ENCODE assay signal across 22 mouse cellular contexts in the genomic region with DNA sequence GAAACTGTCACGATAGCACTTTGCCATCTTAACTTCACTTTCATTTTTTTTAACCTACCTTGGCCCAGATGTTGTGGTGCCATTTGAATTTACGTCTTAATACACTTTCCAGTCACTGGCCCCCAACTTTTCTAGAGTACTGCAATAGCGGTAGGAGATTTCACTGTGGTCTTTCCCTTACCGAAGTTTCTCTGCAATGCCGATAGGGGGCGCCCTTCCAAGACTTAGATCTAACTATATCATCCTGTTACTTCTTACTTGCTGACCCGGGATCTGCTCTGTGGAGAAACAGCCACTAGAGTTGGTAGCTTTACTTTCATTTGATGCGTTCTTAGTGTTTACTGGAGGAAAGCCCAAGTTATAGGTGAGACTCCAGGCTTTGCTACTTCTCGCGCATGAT.
DNase-seq lines count a peak whose midpoint lies in the region; ATAC-seq and TF ChIP-seq lines count a peak whose summit lies in the region.
"Had no signal": no experiment of that assay in that cellular context is flagged by ENCODE, and none has a peak within 500 bp of the region (broad histone marks: within the 10 kb centered on the region; RNA-seq: fewer than 3 reads in every experiment).

No protein-coding gene starts in this region.

- H3K27ac ChIP-seq in intestine, postnatal 0 days (ENCODE audit: low read depth, low read length): no peak overlapping the region
- no peak overlapping the region for H3K27ac ChIP-seq in intestine, embryonic 15.5 days
- H3K27ac ChIP-seq in stomach, postnatal 0 days (replicated peaks): no peak overlapping the region
- H3K27ac ChIP-seq: embryonic facial prominence, embryonic 13.5 days; heart, embryonic 13.5 days; hindbrain, embryonic 14.5 days; kidney, postnatal 0 days; liver, embryonic 12.5 days; midbrain, embryonic 10.5 days; stomach, embryonic 15.5 days had no signal

- no peaks in the 10 kb centered on the region for H3K27me3 ChIP-seq in intestine, postnatal 0 days (replicated peaks; ENCODE audit: control insufficient read depth, insufficient read depth, low read length)
- H3K27me3 ChIP-seq in intestine, embryonic 15.5 days (replicated peaks): no peaks in the 10 kb centered on the region
- no peaks in the 10 kb centered on the region for H3K27me3 ChIP-seq in stomach, postnatal 0 days (ENCODE audit: control insufficient read depth, insufficient read depth, low read length)
- H3K27me3 ChIP-seq: embryonic facial prominence, embryonic 13.5 days; heart, embryonic 13.5 days; liver, embryonic 12.5 days; stomach, embryonic 15.5 days had no signal

- H3K9me3 ChIP-seq in intestine, postnatal 0 days (ENCODE audit: control insufficient read depth): no peaks in the 10 kb centered on the region
- H3K9me3 ChIP-seq in intestine, embryonic 15.5 days: no peaks in the 10 kb centered on the region
- H3K9me3 ChIP-seq in stomach, postnatal 0 days (ENCODE audit: control insufficient read depth, low read length): no peaks in the 10 kb centered on the region
- H3K9me3 ChIP-seq: embryonic facial prominence, embryonic 13.5 days; heart, embryonic 13.5 days; midbrain, embryonic 10.5 days; stomach, embryonic 15.5 days had no signal

- 83% methylated on average over 10 of the region's 10 CpGs for WGBS in intestine, postnatal 0 days
- 82% methylated on average over 10 of the region's 10 CpGs for WGBS in intestine, embryonic 15.5 days
- WGBS in stomach, postnatal 0 days: 78% methylated on average over 10 of the region's 10 CpGs

- TF ChIP-seq CTCF in intestine, postnatal 0 days (IDR thresholded peaks at IDR 0.05; ENCODE audit: low read depth): 0 out of 2 replicates have a peak, but pooled peaks have one; percentile 14
- 0 out of 2 replicates have a peak, but pooled peaks have one; percentile 13 for TF ChIP-seq CTCF in stomach, postnatal 0 days (IDR thresholded peaks at IDR 0.05; ENCODE audit: low read depth)

- H3K36me3 ChIP-seq in intestine, postnatal 0 days (ENCODE audit: control insufficient read depth, insufficient read depth): no peaks in the 10 kb centered on the region
- H3K36me3 ChIP-seq in intestine, embryonic 15.5 days: no peaks in the 10 kb centered on the region
- H3K36me3 ChIP-seq in stomach, postnatal 0 days (ENCODE audit: control insufficient read depth, insufficient read depth, low read length): no peaks in the 10 kb centered on the region
- H3K36me3 ChIP-seq: embryonic facial prominence, embryonic 13.5 days; heart, embryonic 13.5 days; midbrain, embryonic 10.5 days; stomach, embryonic 15.5 days had no signal

- H3K4me2 ChIP-seq in intestine, postnatal 0 days (replicated peaks; ENCODE audit: low read depth): no peak overlapping the region
- no peak overlapping the region for H3K4me2 ChIP-seq in intestine, embryonic 15.5 days (replicated peaks)
- no peak overlapping the region for H3K4me2 ChIP-seq in stomach, postnatal 0 days (replicated peaks; ENCODE audit: low read depth)
- H3K4me2 ChIP-seq: embryonic facial prominence, embryonic 13.5 days; heart, embryonic 13.5 days; hindbrain, embryonic 14.5 days; liver, embryonic 12.5 days; lung, embryonic 14.5 days; stomach, embryonic 15.5 days had no signal

- H3K9ac ChIP-seq in intestine, postnatal 0 days (ENCODE audit: low read depth, low read length): no peak overlapping the region
- H3K9ac ChIP-seq in intestine, embryonic 15.5 days: no peak overlapping the region
- H3K9ac ChIP-seq in stomach, postnatal 0 days (ENCODE audit: low read length): no peak overlapping the region
- H3K9ac ChIP-seq: embryonic facial prominence, embryonic 13.5 days; forebrain, postnatal 0 days; heart, embryonic 13.5 days; hindbrain, embryonic 14.5 days; liver, embryonic 12.5 days; lung, embryonic 14.5 days; stomach, embryonic 15.5 days had no signal

- ATAC-seq in intestine, postnatal 0 days: no peak
- no peak for ATAC-seq in intestine, embryonic 15.5 days
- no peak for ATAC-seq in stomach, postnatal 0 days (ENCODE audit: low FRiP score, low TSS enrichment)
- ATAC-seq: forebrain, postnatal 0 days; liver, embryonic 12.5 days had no signal

- DNase-seq in B cell, adult 2 months: peak; percentile 23 to 26
- peak; percentile 40 for DNase-seq in ES-CJ7 (ENCODE audit: low read depth, low spot score)
- no peak for DNase-seq in stomach, postnatal 0 days (ENCODE audit: low spot score)
- DNase-seq in left cerebral cortex, adult 11 months (ENCODE audit: low spot score): no peak
- DNase-seq in adipocyte (ENCODE audit: low spot score): no peak
- DNase-seq: adrenal gland, postnatal 25 days; cerebellum, adult 11 months; forebrain, postnatal 0 days; kidney, adult 11 months; lung, embryonic 14.5 days; lung, postnatal 4 days; right cerebral cortex, postnatal 25 days; thymus, postnatal 36 days had no signal

- H3K4me1 ChIP-seq in intestine, postnatal 0 days (replicated peaks; ENCODE audit: control insufficient read depth, insufficient read depth, low read length): no peaks in the 10 kb centered on the region
- no peaks in the 10 kb centered on the region for H3K4me1 ChIP-seq in intestine, embryonic 15.5 days (replicated peaks)
- H3K4me1 ChIP-seq in stomach, postnatal 0 days (replicated peaks; ENCODE audit: control insufficient read depth, insufficient read depth): no peaks in the 10 kb centered on the region
- H3K4me1 ChIP-seq: embryonic facial prominence, embryonic 13.5 days; heart, embryonic 13.5 days; liver, embryonic 12.5 days; midbrain, embryonic 10.5 days; stomach, embryonic 15.5 days had no signal

- no peak for TF ChIP-seq EP300 in stomach, postnatal 0 days (optimal IDR thresholded peaks at IDR 0.05)

- H3K4me3 ChIP-seq in intestine, postnatal 0 days (ENCODE audit: low read depth, low read length): no peak overlapping the region
- H3K4me3 ChIP-seq in intestine, embryonic 15.5 days (replicated peaks): no peak overlapping the region
- no peak overlapping the region for H3K4me3 ChIP-seq in stomach, postnatal 0 days (ENCODE audit: low read depth, low read length)
- H3K4me3 ChIP-seq: embryonic facial prominence, embryonic 13.5 days; heart, embryonic 13.5 days; liver, embryonic 12.5 days; midbrain, embryonic 10.5 days; stomach, embryonic 15.5 days had no signal

Comparison
In these comparisons a context has a peak if more than half of its experiments do, and no peak if none do; other contexts are left out.
1. DNase-seq: peak in B cell, adult 2 months (2 of 2) and ES-CJ7 (single experiment); none in stomach, postnatal 0 days (single experiment), left cerebral cortex, adult 11 months (single experiment) and adipocyte (single experiment).